Mouse (Mus musculus) midbrain, embryonic 11.5 days (tissue): ENCODE data around the gene Nudt9. TPM values are rescaled to one million over a fixed set of nuclear protein-coding genes. Genes with fewer than 3 reads are reported as not detected.

Experiments used
- ATAC-seq: fragments of 200-750 bp; cut with Nextera tagmentation; 2 replicates; pipeline ENCODE4 v1.8.0; 2017; ENCODE audit warnings: moderate TSS enrichment, moderate library complexity; ENCODE audit not compliant: low FRiP score
- DNase-seq: peaks from one replicate; pipeline ENCODE4 v3.0.0; 2015; ENCODE audit warnings: low spot score; ENCODE audit errors: missing footprints
- H3K27ac ChIP-seq: fragments of 300-500 bp; sonication (generic); 2 replicates; pipeline ENCODE4 v1.5.1; 2014; ENCODE audit warnings: low read depth, low read length
- H3K27me3 ChIP-seq: fragments of 300-500 bp; sonication (generic); 2 replicates; pipeline ENCODE4 v1.6.1; 2014; ENCODE audit warnings: mild to moderate bottlenecking, low read length, moderate library complexity, mixed read lengths; ENCODE audit not compliant: control insufficient read depth, insufficient read depth
- H3K36me3 ChIP-seq: fragments of 300-500 bp; sonication (generic); 2 replicates; pipeline ENCODE4 v1.6.1; 2014; ENCODE audit warnings: mild to moderate bottlenecking, low read length, moderate library complexity, mixed read lengths; ENCODE audit not compliant: control insufficient read depth, insufficient read depth
- H3K4me1 ChIP-seq: fragments of 300-500 bp; sonication (generic); 2 replicates; pipeline ENCODE4 v1.6.1; 2014; ENCODE audit warnings: low read length; ENCODE audit not compliant: control insufficient read depth, insufficient read depth
- H3K4me2 ChIP-seq: fragments of 300-500 bp; sonication (generic); 2 replicates; pipeline ENCODE4 v1.6.1; 2014; ENCODE audit warnings: mild to moderate bottlenecking, moderate library complexity
- H3K4me3 ChIP-seq: fragments of 300-500 bp; sonication (generic); 2 replicates; pipeline ENCODE4 v1.5.1; 2014; ENCODE audit warnings: low read depth, low read length
- H3K9ac ChIP-seq: fragments of 300-500 bp; sonication (generic); 2 replicates; pipeline ENCODE4 v1.6.1; 2014; ENCODE audit warnings: low read length
- H3K9me3 ChIP-seq: fragments of 300-500 bp; sonication (generic); 2 replicates; pipeline ENCODE4 v1.6.1; 2016; ENCODE audit warnings: low read length; ENCODE audit not compliant: control insufficient read depth
- WGBS: fragments of 180-500 bp; shearing (Covaris S2); extraction: QIAGEN DNeasy Blood & Tissue Kit; methylation state at CpG from one replicate; pipeline ENCODE4 v1.1.7; 2014; 5-methylcytosine and 5-hydroxymethylcytosine counted together
- polyA plus RNA-seq: library from polyadenylated mRNA; unstranded; fragments of >200 nt; fragmentation: Nextera tagmentation; extraction: Ambion mirVana; gene quantifications from 2 replicates; pipeline ENCODE4 v1.2.1, GENCODE M21; 2014

Gene Nudt9
- polyA plus RNA-seq, 1 experiment from 2014 or later, result 61.8 TPM

DNA sequence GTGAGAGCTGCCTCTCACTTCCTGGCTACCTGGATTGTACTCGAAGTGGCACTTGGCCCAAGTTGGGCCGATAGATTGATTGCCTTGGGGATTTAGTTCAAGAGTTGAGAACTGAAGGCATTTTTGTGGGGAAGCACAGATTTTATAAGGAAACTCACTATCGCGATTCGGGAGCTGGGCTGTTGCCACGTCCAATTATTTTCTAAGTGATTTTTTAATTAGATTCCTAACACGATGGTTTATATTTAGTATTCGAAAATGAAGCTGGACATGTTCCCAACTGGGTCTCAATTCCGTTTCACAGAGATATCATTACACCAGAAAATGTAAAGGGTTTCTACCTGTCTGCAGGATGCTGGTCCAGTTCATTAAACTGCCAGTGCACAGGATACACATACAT lies 39.3 kb downstream of the Nudt9 start:
- Histone ChIP-seq H3K4me3 (no peak overlapping the region), H3K36me3 (no peaks in the 10 kb centered on the region), H3K27ac (no peak overlapping the region), H3K4me1 (no peaks in the 10 kb centered on the region), H3K9ac (no peak overlapping the region), H3K27me3 (no peaks in the 10 kb centered on the region), H3K9me3 (no peaks in the 10 kb centered on the region), H3K4me2 (no peak overlapping the region)
- ATAC-seq (no peak), DNase-seq (no peak)
- WGBS, result 92% methylated on average over 9 of the region's 9 CpGs

DNA sequence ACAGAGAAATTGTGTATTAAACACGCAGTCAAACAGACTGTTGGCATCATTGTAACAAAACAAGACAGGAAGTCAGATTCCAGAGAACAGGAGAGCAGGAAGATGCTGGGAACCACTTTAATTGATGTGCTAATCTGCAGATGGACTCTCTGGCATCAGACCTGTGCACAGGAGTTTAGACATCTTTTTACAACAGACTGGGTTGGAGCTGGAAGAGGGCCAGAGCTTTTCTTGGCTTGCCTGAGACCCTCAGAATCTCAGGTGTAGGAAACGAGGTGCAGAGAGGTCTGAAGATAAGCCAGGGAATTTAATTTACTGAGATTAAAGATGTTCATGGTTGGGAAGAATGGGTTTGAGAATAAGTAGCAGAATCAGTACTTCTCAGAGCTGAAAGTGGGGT lies 43.6 kb downstream of the Nudt9 start:
- no peak overlapping the region for H3K9ac ChIP-seq
- H3K27ac ChIP-seq, result no peak overlapping the region
- no peaks in the 10 kb centered on the region for H3K27me3 ChIP-seq
- no peak overlapping the region for H3K4me2 ChIP-seq
- H3K4me3 ChIP-seq, result no peak overlapping the region
- 94% methylated on average over 2 of the region's 2 CpGs for WGBS
- H3K4me1 ChIP-seq, result no peaks in the 10 kb centered on the region
- ATAC-seq (no peak), DNase-seq (peak; percentile 28)
- H3K36me3 ChIP-seq, result no peaks in the 10 kb centered on the region
- no peaks in the 10 kb centered on the region for H3K9me3 ChIP-seq

- ATAC-seq, result no peak
- no peaks in the 10 kb centered on the region for H3K36me3 ChIP-seq
Measured at GRCm38 (mm10) chr5:104095416-104096077, 49.4 kb downstream of the Nudt9 start.

GRCm38 (mm10) chr5:104096078-104096938 lies 50.2 kb downstream of the Nudt9 start:
- no peaks in the 10 kb centered on the region for H3K27me3 ChIP-seq
- ATAC-seq, result no peak
- H3K27ac ChIP-seq, result no peak overlapping the region
- WGBS, result 86% methylated on average over 16 of the region's 16 CpGs
- no peaks in the 10 kb centered on the region; the same call in 1 of the 2 replicates for H3K4me1 ChIP-seq
- H3K4me3 ChIP-seq, result no peak overlapping the region
- H3K4me2 ChIP-seq, result no peak overlapping the region
- H3K9me3 ChIP-seq, result no peaks in the 10 kb centered on the region
- no peaks in the 10 kb centered on the region for H3K36me3 ChIP-seq
- H3K9ac ChIP-seq, result no peak overlapping the region
- peak; percentile 72 for DNase-seq

More at GRCm38 (mm10) chr5:104095416-104096077, 49.4 kb downstream of the Nudt9 start:
- H3K4me2 ChIP-seq, result no peak overlapping the region
- peak; percentile 76 for DNase-seq
- H3K4me3 ChIP-seq, result no peak overlapping the region
- no peaks in the 10 kb centered on the region for H3K9me3 ChIP-seq
- no peaks in the 10 kb centered on the region for H3K27me3 ChIP-seq
- H3K4me1 ChIP-seq, result no peaks in the 10 kb centered on the region
- H3K27ac ChIP-seq, result no peak overlapping the region
- H3K9ac ChIP-seq, result no peak overlapping the region
- WGBS, result 89% methylated on average over 11 of the region's 11 CpGs

- H3K27me3 ChIP-seq, result 0 out of 2 replicates have a peak, but pooled peaks cover under 1% of the 10 kb centered on the region
- 0 out of 2 replicates have a peak overlapping the region, but pooled peaks have one; percentile 24 for H3K9ac ChIP-seq
- no peaks in the 10 kb centered on the region for H3K36me3 ChIP-seq
- H3K4me2 ChIP-seq, result no peak overlapping the region
- DNase-seq, result no peak
- H3K9me3 ChIP-seq, result no peaks in the 10 kb centered on the region
- H3K27ac ChIP-seq, result 0 out of 2 replicates have a peak overlapping the region, but pooled peaks have one; percentile 6
- peak; percentile 43; the same call in 1 of the 2 replicates for ATAC-seq
- peaks cover 14% of the 10 kb centered on the region for H3K4me1 ChIP-seq
- WGBS, result 10% methylated on average over 10 of the region's 10 CpGs
- H3K4me3 ChIP-seq, result no peak overlapping the region
Measured at GRCm38 (mm10) chr5:104101678-104102531, 55.8 kb downstream of the Nudt9 start.

GRCm38 (mm10) chr5:104103171-104103570 lies 57.1 kb downstream of the Nudt9 start:
- DNase-seq (peak; percentile 79), ATAC-seq (no peak)
- Histone ChIP-seq H3K9ac (no peak overlapping the region), H3K4me1 (peaks cover 17% of the 10 kb centered on the region), H3K9me3 (no peaks in the 10 kb centered on the region), H3K36me3 (no peaks in the 10 kb centered on the region), H3K4me3 (no peak overlapping the region), H3K27me3 (peaks cover 5% of the 10 kb centered on the region), H3K27ac (no peak overlapping the region), H3K4me2 (no peak overlapping the region)
- 80% methylated on average over 4 of the region's 4 CpGs for WGBS

GRCm38 (mm10) chr5:104104111-104104510 lies 58.0 kb downstream of the Nudt9 start:
- peaks cover 6% of the 10 kb centered on the region for H3K27me3 ChIP-seq
- H3K27ac ChIP-seq, result no peak overlapping the region
- H3K4me2 ChIP-seq, result no peak overlapping the region
- 0 out of 2 replicates have a peak, but pooled peaks have one; percentile 12 for ATAC-seq
- no peaks in the 10 kb centered on the region for H3K9me3 ChIP-seq
- H3K4me3 ChIP-seq, result no peak overlapping the region
- H3K9ac ChIP-seq, result no peak overlapping the region
- no peaks in the 10 kb centered on the region for H3K36me3 ChIP-seq
- 48% methylated on average over 2 of the region's 2 CpGs for WGBS
- H3K4me1 ChIP-seq, result peaks cover 26% of the 10 kb centered on the region
- no peak for DNase-seq

DNA sequence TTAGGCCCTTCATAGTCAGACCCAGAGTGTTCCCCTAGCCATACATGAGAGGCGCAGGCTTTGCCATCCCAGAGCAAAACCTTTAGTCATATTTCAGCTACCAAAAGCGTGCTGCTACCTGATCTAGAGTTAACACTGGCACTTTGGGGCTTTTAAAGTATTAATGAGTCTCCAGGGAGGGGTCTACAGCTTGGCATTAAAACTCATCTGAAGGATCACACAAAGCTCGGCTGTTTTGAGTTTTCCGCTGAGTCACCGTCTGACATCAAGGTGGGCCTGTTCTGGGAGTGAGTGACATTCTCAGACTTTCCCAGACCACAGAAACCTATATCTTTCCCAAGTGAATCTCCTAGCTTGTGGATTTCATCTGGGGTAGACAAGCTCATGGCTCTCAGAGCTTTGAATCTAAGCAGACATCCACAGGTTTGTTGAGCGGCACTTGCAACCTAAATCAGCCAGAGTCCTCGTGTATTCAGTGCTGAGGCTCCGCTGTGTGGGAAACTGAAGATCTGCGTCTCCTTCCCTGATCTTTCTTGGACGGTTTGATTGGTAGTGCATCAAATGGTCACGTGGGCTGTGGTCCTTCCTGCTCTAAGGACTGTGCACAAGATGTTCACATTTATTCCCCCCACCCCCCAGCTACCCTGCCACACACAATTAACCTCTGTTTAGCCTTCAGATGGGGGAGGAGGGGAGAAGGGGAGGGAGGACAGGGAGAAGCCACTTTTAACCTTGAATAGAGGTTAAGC lies 62.2 kb downstream of the Nudt9 start:
- Histone ChIP-seq H3K27ac (peak overlapping the region; percentile 82), H3K9ac (peak overlapping the region; percentile 41), H3K4me3 (no peak overlapping the region), H3K9me3 (no peaks in the 10 kb centered on the region), H3K27me3 (peaks cover 6% of the 10 kb centered on the region), H3K4me2 (peak overlapping the region; percentile 40), H3K36me3 (no peaks in the 10 kb centered on the region), H3K4me1 (peaks cover 52% of the 10 kb centered on the region)
- ATAC-seq (peak; percentile 61), DNase-seq (peak; percentile 90)
- 50% methylated on average over 11 of the region's 11 CpGs for WGBS
